Mouse (Mus musculus) urinary bladder, adult 2 months (tissue): ENCODE data around the gene Gm44973. TPM values are rescaled to one million over a fixed set of nuclear protein-coding genes. Genes with fewer than 3 reads are reported as not detected.
A peak's percentile ranks its signal among the peaks of the same experiment; 100 is the strongest.
"Not testable (repeated sequence)": the region's sequence is repeated elsewhere in the genome, so short reads cannot be mapped to it uniquely, and the experiment has no call there.

Experiments used
- DNase-seq: peaks from one replicate; pipeline ENCODE4 v3.0.0; 2022; ENCODE audit warnings: low spot score
- polyA plus RNA-seq: library from polyadenylated mRNA; depleted of rRNA; stranded (reverse); fragments of >200 nt; gene quantifications from 2 replicates; pipeline ENCODE4 v1.2.3, GENCODE M21; 2012

The Gm44973 gene
- polyA plus RNA-seq, 1 experiment: 0.25 TPM

- peak; percentile 77 for DNase-seq
These were observed 36.2 kb downstream of the Gm44973 start, which contains the start of gene Zfp580 for GRCm38 (mm10) chr7:5051193-5052192. TSS of gene Zfp580 (plus strand) at chr7:5051538.

- DNase-seq: no peak
These were observed 37.1 kb downstream of the Gm44973 start for GRCm38 (mm10) chr7:5052438-5052837.

GRCm38 (mm10) chr7:5052931-5053343 is 37.6 kb downstream of the Gm44973 start:
- DNase-seq: no peak

- DNase-seq: no peak
These were observed 38.3 kb downstream of the Gm44973 start for GRCm38 (mm10) chr7:5053456-5054179.

- DNase-seq: no peak
These were observed 41.5 kb downstream of the Gm44973 start for GRCm38 (mm10) chr7:5056651-5057263.

- no peak for DNase-seq
These were observed 42.1 kb downstream of the Gm44973 start for GRCm38 (mm10) chr7:5057381-5057780.

- DNase-seq: no peak
These were observed 42.5 kb downstream of the Gm44973 start for GRCm38 (mm10) chr7:5057804-5058203.

GRCm38 (mm10) chr7:5058631-5059030 is 43.3 kb downstream of the Gm44973 start:
- no peak for DNase-seq

- DNase-seq: no peak
These were observed 44.1 kb downstream of the Gm44973 start for GRCm38 (mm10) chr7:5059421-5059820.

- DNase-seq: no peak
These were observed 45.0 kb downstream of the Gm44973 start for GRCm38 (mm10) chr7:5060239-5060731.

- DNase-seq: peak; percentile 91
These were observed 45.9 kb downstream of the Gm44973 start for GRCm38 (mm10) chr7:5060944-5061773.

- peak; percentile 86 for DNase-seq
These were observed 46.6 kb downstream of the Gm44973 start, which contains the start of gene U2af2 for GRCm38 (mm10) chr7:5061774-5062359. TSS of gene U2af2 (plus strand) at chr7:5062143.

GRCm38 (mm10) chr7:5062360-5063001 is 47.2 kb downstream of the Gm44973 start:
- DNase-seq: no peak

- DNase-seq: no peak
These were observed 49.6 kb downstream of the Gm44973 start for GRCm38 (mm10) chr7:5064886-5065285.

GRCm38 (mm10) chr7:5073586-5073985 is 58.3 kb downstream of the Gm44973 start:
- no peak for DNase-seq

- no peak for DNase-seq
These were observed 59.7 kb downstream of the Gm44973 start for GRCm38 (mm10) chr7:5074984-5075383.

- DNase-seq: no peak
These were observed 61.6 kb downstream of the Gm44973 start for GRCm38 (mm10) chr7:5076931-5077330.

GRCm38 (mm10) chr7:5079365-5080009 is 64.2 kb downstream of the Gm44973 start:
- DNase-seq: not testable (repeated sequence)

- DNase-seq: peak; percentile 91
These were observed 64.9 kb downstream of the Gm44973 start, which contains the start of gene Epn1 for GRCm38 (mm10) chr7:5080010-5080751. TSS of gene Epn1 (plus strand) at chr7:5080235.
